Mouse (Mus musculus) heart, postnatal 0 days (tissue): ENCODE results near the gene Efcab9. TPM values are rescaled to one million over a fixed set of nuclear protein-coding genes. Genes with fewer than 3 reads are reported as not detected.

Source experiments
- ATAC-seq: fragments of 200-750 bp; cut with Nextera tagmentation; 2 replicates; pipeline ENCODE4 v1.8.0; 2017; ENCODE audit warnings: low read depth, moderate number of reproducible peaks, moderate library complexity; ENCODE audit not compliant: insufficient read depth
- DNase-seq: peaks from one replicate; pipeline ENCODE4 v3.0.0-alpha.2; 2016; ENCODE audit warnings: low spot score
- H3K27ac ChIP-seq: fragments of 300-500 bp; sonication (generic); 2 replicates; pipeline ENCODE4 v1.5.1; 2014; ENCODE audit warnings: low read depth, mild to moderate bottlenecking
- H3K27me3 ChIP-seq: fragments of 300-500 bp; sonication (generic); 2 replicates; pipeline ENCODE4 v1.6.1; 2014; ENCODE audit warnings: low read length, mixed read lengths; ENCODE audit not compliant: control insufficient read depth, insufficient read depth
- H3K36me3 ChIP-seq: fragments of 300-500 bp; sonication (generic); replicated peaks from 2 replicates; pipeline ENCODE4 v1.6.1; 2014; ENCODE audit warnings: low read length, mixed read lengths; ENCODE audit not compliant: control insufficient read depth, insufficient read depth
- H3K4me1 ChIP-seq: fragments of 300-500 bp; sonication (generic); 2 replicates; pipeline ENCODE4 v1.6.1; 2014; ENCODE audit warnings: antibody characterized with exemption; ENCODE audit not compliant: control insufficient read depth, insufficient read depth
- H3K4me2 ChIP-seq: fragments of 300-500 bp; sonication (generic); 2 replicates; pipeline ENCODE4 v1.6.1; 2014; ENCODE audit warnings: low read depth, mild to moderate bottlenecking, low read length, moderate library complexity
- H3K4me3 ChIP-seq: fragments of 300-500 bp; sonication (generic); 2 replicates; pipeline ENCODE4 v1.5.1; 2014; ENCODE audit warnings: low read depth, low read length
- H3K9ac ChIP-seq: fragments of 300-500 bp; sonication (generic); replicated peaks from 2 replicates; pipeline ENCODE4 v1.6.1; 2014; ENCODE audit warnings: low read depth, low read length, mixed read lengths
- H3K9me3 ChIP-seq: fragments of 300-500 bp; sonication (generic); replicated peaks from 2 replicates; pipeline ENCODE4 v1.6.1; 2016; ENCODE audit warnings: low read length; ENCODE audit not compliant: control insufficient read depth
- CTCF ChIP-seq: IDR thresholded peaks from 2 replicates; pipeline ENCODE4 v1.5.1; 2016; ENCODE audit warnings: antibody characterized with exemption, control low read depth, low read depth
- EP300 ChIP-seq: IDR thresholded peaks from 2 replicates; pipeline ENCODE4 v1.6.1; 2016; ENCODE audit warnings: antibody characterized with exemption, low read depth
- WGBS: fragments of 180-500 bp; shearing (Covaris S2); extraction: QIAGEN DNeasy Blood & Tissue Kit; methylation state at CpG from one replicate; pipeline ENCODE4 v1.1.7; 2014; 5-methylcytosine and 5-hydroxymethylcytosine counted together
- polyA plus RNA-seq: library from polyadenylated mRNA; unstranded; fragments of >200 nt; fragmentation: Nextera tagmentation; extraction: Ambion mirVana; gene quantifications from 2 replicates; pipeline ENCODE4 v1.2.1, GENCODE M21; 2015
- total RNA-seq: library from RNA; depleted of rRNA; stranded (reverse); fragments of >200 nt; gene quantifications from 2 replicates; pipeline ENCODE4 v1.2.3, GENCODE M21; 2014; ENCODE audit warnings: low replicate concordance

Gene Efcab9
- total and polyA plus RNA-seq, 2 experiments from 2014 or later = 0.18 TPM; not detected in 1

DNA sequence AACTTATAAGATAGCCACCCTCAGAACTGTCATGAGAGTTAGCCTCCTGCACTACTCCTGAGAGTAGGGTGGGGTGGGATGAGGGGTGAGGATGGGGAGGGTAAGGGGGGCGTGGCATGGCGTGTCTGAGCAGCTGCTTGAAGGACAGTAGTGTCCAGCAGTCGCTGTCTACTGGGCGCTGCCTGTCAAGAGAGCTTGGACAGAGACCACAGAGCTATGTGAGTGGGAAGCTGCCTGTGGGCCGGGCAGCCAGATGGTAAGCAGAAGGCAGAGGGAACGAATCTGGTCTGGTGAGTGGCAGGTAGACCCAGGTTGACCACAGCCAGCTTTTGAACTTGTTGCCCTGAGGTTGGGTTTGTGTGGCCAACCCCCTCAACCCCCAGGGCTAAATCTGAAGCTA, 8.6 kb upstream of the Efcab9 start:
- no peak for TF ChIP-seq CTCF
- TF ChIP-seq EP300 = no peak
- Histone ChIP-seq H3K27me3 (no peaks in the 10 kb centered on the region), H3K36me3 (no peaks in the 10 kb centered on the region), H3K4me3 (no peak overlapping the region), H3K9me3 (no peaks in the 10 kb centered on the region), H3K4me1 (peaks cover 20% of the 10 kb centered on the region), H3K27ac (no peak overlapping the region), H3K9ac (no peak overlapping the region), H3K4me2 (no peak overlapping the region)
- DNase-seq = no peak
- 76% methylated on average over 6 of the region's 6 CpGs for WGBS
- ATAC-seq = no peak

- ATAC-seq (no peak), DNase-seq (no peak)
- Histone ChIP-seq H3K36me3 (no peaks in the 10 kb centered on the region), H3K27ac (no peak overlapping the region), H3K9me3 (no peaks in the 10 kb centered on the region), H3K4me2 (no peak overlapping the region), H3K27me3 (no peaks in the 10 kb centered on the region), H3K9ac (no peak overlapping the region), H3K4me3 (no peak overlapping the region), H3K4me1 (peaks cover 20% of the 10 kb centered on the region)
- TF ChIP-seq CTCF (no peak), EP300 (no peak)
- 64% methylated on average over 7 of the region's 7 CpGs for WGBS
Observed at GRCm38 (mm10) chr11:32539717-32540116, 7.8 kb upstream of the Efcab9 start.

- ATAC-seq (no peak), DNase-seq (no peak)
- Histone ChIP-seq H3K4me2 (peak overlapping the region; percentile 5; the same call in 1 of the 2 replicates), H3K9me3 (no peaks in the 10 kb centered on the region), H3K4me3 (no peak overlapping the region), H3K27ac (peak overlapping the region; percentile 61), H3K27me3 (no peaks in the 10 kb centered on the region), H3K9ac (no peak overlapping the region), H3K4me1 (peaks cover 20% of the 10 kb centered on the region), H3K36me3 (no peaks in the 10 kb centered on the region)
- TF ChIP-seq EP300 (no peak), CTCF (no peak)
- 70% methylated on average over 4 of the region's 4 CpGs for WGBS
Observed at GRCm38 (mm10) chr11:32538846-32539245, 7.0 kb upstream of the Efcab9 start.

DNA sequence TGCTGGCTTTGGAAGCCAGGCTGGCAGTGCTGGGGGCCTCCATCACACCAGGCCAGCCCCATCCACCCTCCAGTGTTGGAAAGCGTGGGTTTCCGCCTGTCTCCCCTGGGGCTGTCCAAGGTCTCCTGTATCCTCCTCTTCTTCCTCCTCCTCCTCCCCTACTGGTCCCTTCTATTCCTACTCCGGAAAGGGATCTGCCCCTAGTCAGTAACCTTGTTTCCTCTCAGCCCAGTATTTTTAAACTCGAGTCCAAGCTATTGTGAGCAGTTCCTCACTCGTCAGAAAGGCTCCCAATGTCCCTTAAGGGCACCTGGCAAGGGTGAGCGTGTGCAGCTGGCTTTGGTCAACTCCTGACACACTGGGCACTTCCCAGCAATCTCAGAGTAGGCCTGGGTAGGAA, 6.6 kb upstream of the Efcab9 start:
- H3K9me3 ChIP-seq = no peaks in the 10 kb centered on the region
- no peaks in the 10 kb centered on the region for H3K36me3 ChIP-seq
- ATAC-seq (peak; percentile 28; the same call in 1 of the 2 replicates), DNase-seq (no peak)
- H3K9ac ChIP-seq = no peak overlapping the region; the same call in 1 of the 2 replicates
- peak overlapping the region; percentile 5; the same call in 1 of the 2 replicates for H3K4me2 ChIP-seq
- no peak overlapping the region for H3K4me3 ChIP-seq
- peaks cover 20% of the 10 kb centered on the region for H3K4me1 ChIP-seq
- H3K27ac ChIP-seq = peak overlapping the region; percentile 61
- H3K27me3 ChIP-seq = no peaks in the 10 kb centered on the region
- 48% methylated on average over 6 of the region's 6 CpGs for WGBS
- no peak for TF ChIP-seq CTCF
- TF ChIP-seq EP300 = no peak

DNA sequence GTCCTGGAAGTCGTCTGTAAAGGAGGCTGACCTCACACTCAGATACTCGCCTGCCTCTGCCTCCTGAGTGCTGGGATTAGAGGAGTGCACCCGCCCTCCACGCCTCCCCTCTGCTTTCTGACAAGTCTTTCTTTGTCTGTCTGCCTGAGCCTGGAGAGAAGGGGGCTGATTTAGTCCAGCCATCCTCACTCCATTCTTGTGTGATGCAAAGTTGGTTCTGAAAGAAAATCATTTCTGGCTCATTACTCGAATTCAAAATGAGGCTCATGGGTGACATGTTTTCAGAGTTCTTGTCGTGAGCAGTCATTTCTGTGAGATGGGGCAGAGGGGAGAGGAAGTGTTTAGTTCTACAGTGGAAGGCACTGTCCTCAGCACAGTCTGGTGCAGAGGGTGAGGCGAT, 5.1 kb upstream of the Efcab9 start:
- Histone ChIP-seq H3K27me3 (no peaks in the 10 kb centered on the region), H3K4me1 (peaks cover 26% of the 10 kb centered on the region), H3K4me2 (no peak overlapping the region), H3K36me3 (no peaks in the 10 kb centered on the region), H3K27ac (no peak overlapping the region), H3K4me3 (no peak overlapping the region), H3K9ac (no peak overlapping the region), H3K9me3 (no peaks in the 10 kb centered on the region)
- DNase-seq = no peak
- 62% methylated on average over 7 of the region's 7 CpGs for WGBS
- TF ChIP-seq CTCF = no peak
- no peak for TF ChIP-seq EP300
- ATAC-seq = no peak

DNA sequence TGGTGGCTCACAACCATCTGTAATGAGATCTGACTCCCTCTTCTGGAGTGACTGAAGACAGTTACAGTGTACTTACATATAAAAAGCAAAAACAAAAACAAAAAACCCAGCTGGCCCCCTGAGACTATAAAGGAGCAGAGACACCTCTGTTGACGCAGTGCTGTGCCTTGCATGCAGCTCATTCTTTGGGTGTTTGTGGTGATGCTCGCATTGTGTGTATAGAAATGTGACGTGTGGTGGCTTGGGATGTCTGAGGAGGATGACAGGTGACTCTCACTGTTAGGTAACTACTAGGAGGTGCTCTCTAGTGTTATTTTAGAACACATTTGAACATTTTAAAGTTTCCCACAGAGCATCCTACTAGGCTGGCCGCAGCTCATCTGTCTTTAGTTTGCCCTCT, 3.8 kb upstream of the Efcab9 start:
- H3K36me3 ChIP-seq = no peaks in the 10 kb centered on the region

More for the DNA sequence above, 3.8 kb upstream of the Efcab9 start:
- H3K27ac ChIP-seq = no peak overlapping the region
- H3K4me1 ChIP-seq = peaks cover 21% of the 10 kb centered on the region
- no peak for TF ChIP-seq CTCF
- no peak for TF ChIP-seq EP300
- 97% methylated on average over 4 of the region's 4 CpGs for WGBS
- H3K4me2 ChIP-seq = no peak overlapping the region
- no peaks in the 10 kb centered on the region for H3K27me3 ChIP-seq
- no peaks in the 10 kb centered on the region for H3K9me3 ChIP-seq
- DNase-seq (no peak), ATAC-seq (no peak)
- H3K9ac ChIP-seq = no peak overlapping the region
- H3K4me3 ChIP-seq = no peak overlapping the region
